Mouse (Mus musculus) neural tube, embryonic 14.5 days (tissue): ENCODE data around the gene BC035044. TPM values are rescaled to one million over a fixed set of nuclear protein-coding genes. Genes with fewer than 3 reads are reported as not detected.
A peak's percentile ranks its signal among the peaks of the same experiment; 100 is the strongest.

Experiments used
- ATAC-seq: fragments of 200-750 bp; cut with Nextera tagmentation; 2 replicates; pipeline ENCODE4 v1.8.0; 2017; ENCODE audit warnings: low read depth, mild to moderate bottlenecking, moderate TSS enrichment, moderate library complexity
- H3K27ac ChIP-seq: fragments of 300-500 bp; sonication (generic); 2 replicates; pipeline ENCODE4 v1.5.1; 2014; ENCODE audit warnings: low read depth, mild to moderate bottlenecking, control low read depth, low read length, moderate library complexity, mixed read lengths
- H3K27me3 ChIP-seq: fragments of 300-500 bp; sonication (generic); 2 replicates; pipeline ENCODE4 v1.6.1; 2014; ENCODE audit warnings: low read length; ENCODE audit not compliant: control insufficient read depth, insufficient read depth
- H3K36me3 ChIP-seq: fragments of 300-500 bp; sonication (generic); 2 replicates; pipeline ENCODE4 v1.6.1; 2014; ENCODE audit warnings: low read length, mixed read lengths; ENCODE audit not compliant: control insufficient read depth, insufficient read depth
- H3K4me1 ChIP-seq: fragments of 300-500 bp; sonication (generic); 2 replicates; pipeline ENCODE4 v1.6.1; 2014; ENCODE audit warnings: low read length; ENCODE audit not compliant: control insufficient read depth, insufficient read depth
- H3K4me2 ChIP-seq: fragments of 300-500 bp; sonication (generic); 2 replicates; pipeline ENCODE4 v1.6.1; 2014; ENCODE audit warnings: mild to moderate bottlenecking, low read depth, low read length, control low read depth
- H3K4me3 ChIP-seq: fragments of 300-500 bp; sonication (generic); 2 replicates; pipeline ENCODE4 v1.5.1; 2014; ENCODE audit warnings: low read depth, low read length, control low read depth, mixed read lengths
- H3K9ac ChIP-seq: fragments of 300-500 bp; sonication (generic); replicated peaks from 2 replicates; pipeline ENCODE4 v1.6.1; 2014; ENCODE audit warnings: low read depth, mild to moderate bottlenecking, control low read depth, low read length, mixed read lengths
- H3K9me3 ChIP-seq: fragments of 300-500 bp; sonication (generic); 2 replicates; pipeline ENCODE4 v1.6.1; 2016; ENCODE audit warnings: low read length; ENCODE audit not compliant: control insufficient read depth
- WGBS: fragments of 180-500 bp; shearing (Covaris S2); extraction: QIAGEN DNeasy Blood & Tissue Kit; methylation state at CpG from one replicate; pipeline ENCODE4 v1.1.7; 2014; 5-methylcytosine and 5-hydroxymethylcytosine counted together
- polyA plus RNA-seq: library from polyadenylated mRNA; unstranded; fragments of >200 nt; fragmentation: Nextera tagmentation; extraction: Ambion mirVana; gene quantifications from 2 replicates; pipeline ENCODE4 v1.2.1, GENCODE M21; 2014

Gene BC035044
- polyA plus RNA-seq, 1 experiment from 2014 or later = 0.50 TPM

DNA sequence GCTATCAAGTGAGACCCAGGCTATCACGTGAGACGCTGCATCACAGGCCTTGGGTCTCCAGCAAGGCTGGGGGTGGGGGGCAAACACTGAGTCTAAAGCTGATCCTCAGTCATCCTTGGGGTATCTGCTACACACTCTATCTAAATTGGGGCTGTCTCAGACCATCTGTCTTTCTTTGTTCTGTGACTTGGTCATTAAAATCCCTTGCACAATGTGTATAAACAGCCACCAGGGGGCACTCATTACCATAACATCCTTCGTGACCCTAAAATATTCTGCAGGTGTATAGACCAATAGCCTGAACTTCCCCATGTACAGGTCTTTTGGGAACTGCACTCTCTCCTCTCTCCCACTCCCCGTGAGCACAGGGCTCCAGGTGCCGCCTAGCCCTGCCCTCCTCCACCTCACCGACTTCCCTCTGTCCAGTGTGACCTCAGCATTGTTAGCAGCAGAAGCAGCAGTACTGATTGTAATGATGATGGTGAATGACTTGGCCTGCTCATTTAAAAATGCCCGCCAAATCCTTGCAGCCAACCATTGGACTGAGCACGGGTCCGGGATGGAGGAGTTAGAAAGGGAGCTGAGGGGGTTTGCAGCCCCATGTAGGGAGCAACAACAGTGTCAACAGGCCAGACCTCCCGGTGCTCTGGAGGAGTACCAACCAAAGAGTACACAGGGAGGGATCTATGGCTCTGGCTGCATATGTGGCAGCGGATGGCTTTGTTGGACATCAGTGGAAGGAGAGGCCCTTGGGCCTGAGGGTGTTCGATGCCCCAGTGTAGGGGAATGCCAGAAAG, 36.7 kb downstream of the BC035044 start:
- no peaks in the 10 kb centered on the region for H3K9me3 ChIP-seq
- H3K9ac ChIP-seq = no peak overlapping the region
- no peaks in the 10 kb centered on the region for H3K27me3 ChIP-seq
- H3K4me2 ChIP-seq = no peak overlapping the region
- H3K27ac ChIP-seq = no peak overlapping the region
- no peak overlapping the region for H3K4me3 ChIP-seq
- 46% methylated on average over 12 of the region's 12 CpGs for WGBS
- peak; percentile 86 for ATAC-seq
- no peaks in the 10 kb centered on the region for H3K4me1 ChIP-seq
- no peaks in the 10 kb centered on the region for H3K36me3 ChIP-seq

DNA sequence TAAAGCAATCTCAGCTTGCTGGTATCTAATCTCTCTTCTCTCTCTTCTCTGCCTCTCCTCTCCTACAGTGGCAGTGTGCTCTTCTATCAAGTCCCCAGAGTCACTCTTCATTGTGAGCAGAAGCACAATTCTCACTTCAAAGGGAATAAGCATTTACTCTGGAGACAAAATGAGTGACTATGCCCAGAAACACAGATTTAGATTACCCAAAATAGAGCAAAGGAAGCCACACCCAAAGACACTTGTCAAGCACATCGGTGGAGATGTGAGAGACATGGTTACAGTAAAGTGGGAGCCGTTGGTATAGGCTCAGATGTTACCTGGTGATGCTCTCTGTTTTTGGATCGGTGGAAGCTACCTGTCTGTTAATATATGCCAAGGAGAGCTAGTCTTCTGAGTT, 38.2 kb downstream of the BC035044 start:
- 86% methylated on average over 3 of the region's 3 CpGs for WGBS
- ATAC-seq = no peak

DNA sequence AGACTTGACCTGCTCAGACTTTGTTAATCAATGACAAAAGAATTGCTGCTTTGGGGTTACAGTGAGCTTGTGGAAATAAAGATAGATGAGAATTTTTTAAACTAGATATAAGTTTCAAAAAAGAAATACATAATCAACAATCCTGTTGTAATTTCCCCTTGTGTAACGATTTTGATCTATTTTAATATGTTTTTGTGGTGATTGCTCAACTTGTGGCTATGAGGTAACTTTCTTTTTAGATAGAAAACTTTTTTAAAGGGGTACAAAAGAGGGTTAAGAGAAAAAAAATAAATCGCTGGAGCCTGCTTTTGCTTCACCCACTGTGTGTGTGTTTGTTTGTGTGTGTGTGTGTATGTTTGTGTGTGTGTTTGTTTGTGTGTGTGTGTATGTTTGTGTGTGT, 39.8 kb downstream of the BC035044 start:
- no peaks in the 10 kb centered on the region for H3K36me3 ChIP-seq
- no peak for ATAC-seq
- no peak overlapping the region for H3K4me2 ChIP-seq
- 85% methylated on average over 2 of the region's 2 CpGs for WGBS
- H3K9me3 ChIP-seq = no peaks in the 10 kb centered on the region
- H3K9ac ChIP-seq = no peak overlapping the region
- H3K27me3 ChIP-seq = no peaks in the 10 kb centered on the region
- no peak overlapping the region for H3K4me3 ChIP-seq
- H3K27ac ChIP-seq = no peak overlapping the region
- no peaks in the 10 kb centered on the region for H3K4me1 ChIP-seq

More for the DNA sequence above, 38.2 kb downstream of the BC035044 start:
- H3K4me1 ChIP-seq = no peaks in the 10 kb centered on the region
- no peaks in the 10 kb centered on the region for H3K36me3 ChIP-seq
- H3K4me2 ChIP-seq = no peak overlapping the region
- no peaks in the 10 kb centered on the region for H3K9me3 ChIP-seq
- no peak overlapping the region for H3K27ac ChIP-seq
- no peak overlapping the region for H3K4me3 ChIP-seq
- H3K27me3 ChIP-seq = no peaks in the 10 kb centered on the region
- H3K9ac ChIP-seq = no peak overlapping the region

DNA sequence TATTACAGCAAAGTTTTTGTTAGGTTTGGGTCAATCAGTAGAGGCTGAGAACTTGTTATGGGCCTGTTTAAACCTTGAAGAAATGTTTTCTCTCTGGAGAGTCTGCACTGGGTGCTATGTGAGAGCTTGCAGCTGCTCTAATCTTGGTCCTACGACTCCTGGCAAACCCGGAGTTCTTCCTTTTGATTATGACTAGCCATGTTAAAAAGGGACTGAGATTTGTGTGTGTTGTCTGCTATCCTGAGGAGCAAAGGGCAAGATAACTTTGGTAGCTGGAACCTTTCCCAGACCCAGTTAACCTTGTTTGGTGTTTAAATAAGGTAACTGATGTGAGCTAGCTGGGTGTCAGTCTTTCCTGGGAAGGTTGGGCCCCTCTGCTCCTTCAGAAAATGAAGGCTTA, 40.3 kb downstream of the BC035044 start:
- Histone ChIP-seq H3K9ac (no peak overlapping the region), H3K4me1 (no peaks in the 10 kb centered on the region), H3K27me3 (no peaks in the 10 kb centered on the region), H3K4me3 (no peak overlapping the region), H3K36me3 (no peaks in the 10 kb centered on the region), H3K4me2 (no peak overlapping the region), H3K9me3 (no peaks in the 10 kb centered on the region), H3K27ac (no peak overlapping the region)
- no peak for ATAC-seq
- WGBS = 80% methylated on average over 2 of the region's 2 CpGs

DNA sequence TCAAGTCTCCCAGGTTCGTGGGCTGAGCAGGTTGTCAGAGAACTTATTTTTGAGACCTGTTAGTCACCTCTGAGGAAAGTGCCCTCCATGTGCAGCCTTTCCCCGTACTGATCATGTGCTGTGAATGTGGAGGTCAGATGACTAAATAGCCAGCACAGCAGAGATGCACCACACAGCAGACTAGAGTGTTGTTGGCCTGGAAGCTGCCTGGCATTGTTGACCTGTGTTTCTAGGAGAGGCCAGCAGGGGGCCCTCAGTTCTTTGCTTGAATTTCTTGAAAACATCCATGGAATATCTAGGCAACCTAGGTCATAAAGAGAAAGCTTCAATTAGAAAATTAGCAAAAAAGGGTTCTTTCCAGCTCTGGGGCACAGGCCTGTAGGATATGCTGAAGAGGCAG, 41.0 kb downstream of the BC035044 start:
- H3K27me3 ChIP-seq = no peaks in the 10 kb centered on the region
- H3K36me3 ChIP-seq = no peaks in the 10 kb centered on the region
- 59% methylated on average over 2 of the region's 2 CpGs for WGBS
- no peak overlapping the region for H3K4me3 ChIP-seq
- no peak for ATAC-seq
- no peaks in the 10 kb centered on the region for H3K9me3 ChIP-seq
- H3K4me2 ChIP-seq = no peak overlapping the region
- no peak overlapping the region for H3K9ac ChIP-seq
- no peak overlapping the region for H3K27ac ChIP-seq
- H3K4me1 ChIP-seq = 0 out of 2 replicates have a peak, but pooled peaks cover 2% of the 10 kb centered on the region

DNA sequence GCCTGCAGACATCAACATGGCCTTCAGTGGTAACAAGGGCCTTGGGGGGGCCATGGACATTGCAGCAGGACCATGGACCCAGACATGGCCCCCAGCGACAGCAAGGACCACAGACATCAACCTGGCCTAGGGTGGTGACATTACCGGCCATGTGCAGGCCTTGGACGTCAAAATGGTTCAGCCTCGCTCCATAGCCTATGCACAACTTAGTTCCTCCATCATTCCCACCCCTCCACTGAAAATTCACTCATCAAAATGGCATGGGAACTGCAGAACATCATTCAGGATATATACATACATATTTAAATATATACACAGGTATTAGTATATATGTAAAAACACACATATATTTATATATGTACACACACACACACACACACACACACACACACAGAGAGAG, 43.5 kb downstream of the BC035044 start:
- H3K27ac ChIP-seq = no peak overlapping the region
- H3K27me3 ChIP-seq = no peaks in the 10 kb centered on the region
- H3K9me3 ChIP-seq = no peaks in the 10 kb centered on the region
- H3K36me3 ChIP-seq = no peaks in the 10 kb centered on the region
- WGBS = 93% methylated on average over 4 of the region's 4 CpGs
- H3K4me1 ChIP-seq = peaks cover 7% of the 10 kb centered on the region
- H3K4me2 ChIP-seq = no peak overlapping the region
- no peak overlapping the region for H3K9ac ChIP-seq
- H3K4me3 ChIP-seq = no peak overlapping the region
- no peak for ATAC-seq

DNA sequence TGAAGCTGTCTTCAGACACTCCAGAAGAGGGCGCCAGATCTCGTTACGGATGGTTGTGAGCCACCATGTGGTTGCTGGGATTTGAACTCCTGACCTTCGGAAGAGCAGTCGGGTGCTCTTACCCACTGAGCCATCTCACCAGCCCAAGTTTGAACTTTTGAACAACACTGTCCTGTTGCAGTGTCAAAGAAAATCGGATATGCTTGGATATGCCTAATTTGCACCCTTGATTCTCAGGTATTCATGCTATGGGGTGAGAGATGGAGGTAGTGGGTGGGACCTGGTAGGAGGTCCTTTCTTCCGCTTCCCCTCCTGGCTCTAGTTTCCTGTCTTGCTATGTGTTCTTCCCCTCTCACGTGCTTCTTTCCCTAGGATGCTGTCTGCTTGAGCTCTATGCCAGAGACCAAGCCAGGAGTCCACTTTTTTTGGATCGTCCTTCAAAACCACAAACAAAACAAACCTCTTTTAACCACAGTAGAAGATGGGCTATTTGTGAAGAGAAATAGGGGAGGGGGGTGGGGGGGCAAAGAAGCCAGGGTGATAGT, 44.9 kb downstream of the BC035044 start:
- no peak overlapping the region for H3K9ac ChIP-seq
- H3K36me3 ChIP-seq = no peaks in the 10 kb centered on the region
- no peak for ATAC-seq
- H3K9me3 ChIP-seq = no peaks in the 10 kb centered on the region
- no peak overlapping the region for H3K4me2 ChIP-seq
- no peaks in the 10 kb centered on the region for H3K27me3 ChIP-seq
- 78% methylated on average over 6 of the region's 9 CpGs for WGBS
- no peak overlapping the region for H3K27ac ChIP-seq
- H3K4me3 ChIP-seq = no peak overlapping the region
- H3K4me1 ChIP-seq = peaks cover 7% of the 10 kb centered on the region

DNA sequence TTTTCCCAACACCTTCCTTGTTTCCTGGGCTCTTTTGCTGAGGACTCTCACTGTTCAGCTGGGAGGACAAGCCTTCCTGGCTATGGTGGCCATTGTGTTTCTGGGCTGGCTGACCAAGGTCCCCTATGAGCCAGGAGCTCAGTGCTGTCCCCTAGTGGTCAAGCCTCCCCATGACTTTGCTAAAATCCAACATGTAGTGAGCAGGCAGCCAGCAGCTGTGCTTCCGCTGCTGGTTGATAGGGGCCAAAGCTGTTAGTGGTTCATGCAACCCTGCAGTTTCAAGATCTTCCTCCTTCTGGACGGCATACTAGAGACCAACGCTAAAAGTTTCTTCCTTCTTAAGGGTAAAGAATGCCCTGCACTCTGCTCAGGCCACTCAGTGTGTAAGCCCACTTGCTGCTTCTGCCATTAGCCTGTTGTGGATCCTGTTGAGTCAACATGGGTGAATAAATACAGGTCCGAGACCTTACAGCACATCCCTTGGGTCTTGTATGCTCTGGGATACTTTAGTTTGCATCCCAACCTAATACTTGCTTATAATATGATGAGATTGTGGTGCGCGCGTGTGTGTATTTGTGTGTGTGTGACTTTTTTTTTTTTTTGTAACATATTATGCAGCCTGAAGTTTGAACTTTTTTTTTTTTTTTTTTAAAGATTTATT, 45.5 kb downstream of the BC035044 start:
- Histone ChIP-seq H3K36me3 (no peaks in the 10 kb centered on the region), H3K4me1 (peaks cover 7% of the 10 kb centered on the region), H3K9me3 (no peaks in the 10 kb centered on the region), H3K4me2 (no peak overlapping the region), H3K27me3 (no peaks in the 10 kb centered on the region), H3K9ac (no peak overlapping the region), H3K27ac (no peak overlapping the region), H3K4me3 (no peak overlapping the region)
- no peak for ATAC-seq
- 35% methylated on average over 7 of the region's 7 CpGs for WGBS

DNA sequence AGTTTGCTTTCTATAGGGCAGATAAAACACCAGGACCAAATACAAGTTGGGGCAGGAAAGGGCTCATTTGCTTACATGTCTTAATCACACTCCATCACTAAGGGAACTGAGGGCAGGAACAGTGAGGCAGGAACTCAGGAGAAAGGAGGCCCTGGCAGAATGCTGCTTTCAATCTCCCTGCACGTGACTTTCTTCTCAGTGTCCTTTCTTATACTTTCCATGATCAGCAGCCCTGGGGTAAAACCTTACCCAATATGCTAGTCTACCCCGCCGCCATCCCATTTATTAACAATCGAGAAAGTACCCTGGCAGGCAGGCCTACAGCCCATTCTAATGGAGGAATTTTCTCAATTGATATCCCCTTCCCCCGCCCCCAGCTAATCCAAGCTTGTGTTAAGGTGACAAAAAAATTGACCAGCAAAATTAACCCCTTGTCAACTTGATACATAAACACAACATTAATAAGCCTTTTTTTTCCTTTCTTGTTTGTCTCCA, 46.3 kb downstream of the BC035044 start:
- peak overlapping the region; percentile 48; the same call in 1 of the 2 replicates for H3K4me3 ChIP-seq

More for the DNA sequence above, 46.3 kb downstream of the BC035044 start:
- H3K4me2 ChIP-seq = no peak overlapping the region
- no peak for ATAC-seq
- no peaks in the 10 kb centered on the region for H3K27me3 ChIP-seq
- no peaks in the 10 kb centered on the region for H3K36me3 ChIP-seq
- H3K9ac ChIP-seq = no peak overlapping the region
- H3K27ac ChIP-seq = no peak overlapping the region
- 86% methylated on average over 5 of the region's 5 CpGs for WGBS
- H3K4me1 ChIP-seq = peaks cover 7% of the 10 kb centered on the region
- no peaks in the 10 kb centered on the region for H3K9me3 ChIP-seq
